10 mouse cellular contexts compared by ENCODE assay signal in genomic region chr5:125466483-125466882, GRCm38 (mm10). TPM values are rescaled to one million over a fixed set of nuclear protein-coding genes. Genes with fewer than 3 reads are reported as not detected.
DNase-seq lines count a peak whose midpoint lies in the region; ATAC-seq and TF ChIP-seq lines count a peak whose summit lies in the region.
"Had no signal": no experiment of that assay in that cellular context is flagged by ENCODE, and none has a peak within 500 bp of the region (broad histone marks: within the 10 kb centered on the region; RNA-seq: fewer than 3 reads in every experiment).

No protein-coding gene starts in this region.

- H3K9ac ChIP-seq in hindbrain, embryonic 15.5 days: no peak overlapping the region
- H3K9ac ChIP-seq in hindbrain, embryonic 11.5 days (ENCODE audit: low read depth, low read length): no peak overlapping the region
- no peak overlapping the region for H3K9ac ChIP-seq in forebrain, embryonic 15.5 days (replicated peaks)
- no peak overlapping the region for H3K9ac ChIP-seq in liver, embryonic 16.5 days (ENCODE audit: low read depth, low read length)

- intact Hi-C loops in left cerebral cortex, postnatal 25 days (cut with DNase I): no loop called here
- intact Hi-C loops in heart, postnatal 14 days (cut with DNase I): no loop called here

- no peak for TF ChIP-seq CTCF in E14TG2a.4 (conservative IDR thresholded peaks at IDR 0.05; ENCODE audit: low read length)

- WGBS in hindbrain, embryonic 15.5 days: 91% methylated on average over 5 of the region's 5 CpGs
- WGBS in hindbrain, embryonic 11.5 days: 92% methylated on average over 5 of the region's 5 CpGs
- WGBS in forebrain, embryonic 15.5 days: 91% methylated on average over 5 of the region's 5 CpGs
- WGBS in liver, embryonic 16.5 days (ENCODE audit: insufficient replicate concordance): 79% methylated on average over 5 of the region's 5 CpGs

- no peaks in the 10 kb centered on the region for H3K36me3 ChIP-seq in hindbrain, embryonic 15.5 days
- no peaks in the 10 kb centered on the region for H3K36me3 ChIP-seq in hindbrain, embryonic 11.5 days (ENCODE audit: control insufficient read depth, insufficient read depth, low read length)
- H3K36me3 ChIP-seq in E14TG2a.4 (ENCODE audit: insufficient read depth, low read length): no peaks in the 10 kb centered on the region
- no peaks in the 10 kb centered on the region for H3K36me3 ChIP-seq in forebrain, embryonic 15.5 days
- no peaks in the 10 kb centered on the region for H3K36me3 ChIP-seq in liver, embryonic 16.5 days (ENCODE audit: control insufficient read depth, insufficient read depth)

- no peak overlapping the region; the same call in 1 of the 2 replicates for H3K4me3 ChIP-seq in hindbrain, embryonic 15.5 days
- H3K4me3 ChIP-seq in hindbrain, embryonic 11.5 days (ENCODE audit: low read depth, low read length): no peak overlapping the region
- peak overlapping the region; percentile 39 for H3K4me3 ChIP-seq in E14TG2a.4 (replicated peaks; ENCODE audit: low read length)
- peak overlapping the region; percentile 35; the same call in 1 of the 2 replicates for H3K4me3 ChIP-seq in forebrain, embryonic 15.5 days
- peak overlapping the region; percentile 42; the same call in 1 of the 2 replicates for H3K4me3 ChIP-seq in liver, embryonic 16.5 days (ENCODE audit: low read depth, low read length)

- ATAC-seq in hindbrain, embryonic 15.5 days (ENCODE audit: low FRiP score, low read depth): no peak
- ATAC-seq in hindbrain, embryonic 11.5 days (ENCODE audit: low FRiP score): no peak
- ATAC-seq in forebrain, embryonic 15.5 days (replicated peaks): no peak
- ATAC-seq in liver, embryonic 16.5 days (ENCODE audit: low read depth): no peak

- no peaks in the 10 kb centered on the region for H3K9me3 ChIP-seq in hindbrain, embryonic 15.5 days
- H3K9me3 ChIP-seq in hindbrain, embryonic 11.5 days (ENCODE audit: control insufficient read depth, low read length): no peaks in the 10 kb centered on the region
- no peaks in the 10 kb centered on the region for H3K9me3 ChIP-seq in E14TG2a.4 (ENCODE audit: low read length)
- H3K9me3 ChIP-seq in forebrain, embryonic 15.5 days: no peaks in the 10 kb centered on the region
- H3K9me3 ChIP-seq in liver, embryonic 16.5 days (replicated peaks; ENCODE audit: control insufficient read depth, low read length): no peaks in the 10 kb centered on the region

- DNase-seq in hindbrain, embryonic 11.5 days (ENCODE audit: low spot score): no peak
- DNase-seq in layer of hippocampus, adult 9-10 months (ENCODE audit: low spot score): no peak
- no peak for DNase-seq in left cerebral cortex, postnatal 25 days (ENCODE audit: low spot score in 2 of 2)
- DNase-seq in heart, postnatal 14 days: no peak
- DNase-seq: heart, postnatal 10 days; spleen, adult 18-20 months had no signal

- H3K27ac ChIP-seq in hindbrain, embryonic 15.5 days (replicated peaks): peak overlapping the region; percentile 80
- no peak overlapping the region for H3K27ac ChIP-seq in hindbrain, embryonic 11.5 days (ENCODE audit: low read depth, low read length)
- H3K27ac ChIP-seq in forebrain, embryonic 15.5 days (replicated peaks): no peak overlapping the region
- H3K27ac ChIP-seq in liver, embryonic 16.5 days (ENCODE audit: low read length): peak overlapping the region; percentile 35; the same call in 1 of the 2 replicates

- peak overlapping the region; percentile 57; the same call in 1 of the 2 replicates for H3K4me2 ChIP-seq in hindbrain, embryonic 15.5 days
- no peak overlapping the region for H3K4me2 ChIP-seq in hindbrain, embryonic 11.5 days (replicated peaks; ENCODE audit: low read depth, low read length)
- no peak overlapping the region for H3K4me2 ChIP-seq in forebrain, embryonic 15.5 days (replicated peaks)
- peak overlapping the region; percentile 49; the same call in 1 of the 2 replicates for H3K4me2 ChIP-seq in liver, embryonic 16.5 days (ENCODE audit: low read depth, low read length)

- H3K27me3 ChIP-seq in hindbrain, embryonic 15.5 days: no peaks in the 10 kb centered on the region
- H3K27me3 ChIP-seq in hindbrain, embryonic 11.5 days (ENCODE audit: control insufficient read depth, insufficient read depth, low read length): no peaks in the 10 kb centered on the region
- no peaks in the 10 kb centered on the region for H3K27me3 ChIP-seq in E14TG2a.4 (ENCODE audit: insufficient read depth, low read length)
- H3K27me3 ChIP-seq in forebrain, embryonic 15.5 days: no peaks in the 10 kb centered on the region
- H3K27me3 ChIP-seq in liver, embryonic 16.5 days (ENCODE audit: control insufficient read depth, insufficient read depth, low read depth, low read length): no peaks in the 10 kb centered on the region

- H3K4me1 ChIP-seq in hindbrain, embryonic 15.5 days (replicated peaks): peaks cover 6% of the 10 kb centered on the region; the same call in 1 of the 2 replicates
- no peaks in the 10 kb centered on the region for H3K4me1 ChIP-seq in hindbrain, embryonic 11.5 days (replicated peaks; ENCODE audit: control insufficient read depth, insufficient read depth, low read length)
- peaks cover 46% of the 10 kb centered on the region for H3K4me1 ChIP-seq in E14TG2a.4 (replicated peaks; ENCODE audit: low read depth, low read length)
- peaks cover 6% of the 10 kb centered on the region for H3K4me1 ChIP-seq in forebrain, embryonic 15.5 days
- H3K4me1 ChIP-seq in liver, embryonic 16.5 days (ENCODE audit: control insufficient read depth, low read depth, low read length): peaks cover 21% of the 10 kb centered on the region

RNA-seq across cellular contexts. Expression of gene Aacs, which starts 9.1 kb away (rescaled TPM):
- polyA plus RNA-seq in hindbrain, embryonic 15.5 days (2015; fragmentation: Nextera tagmentation; extraction: Ambion mirVana): 104 and 106 TPM in 2 replicates
- 48.6 and 50.1 TPM in 2 replicates for polyA plus RNA-seq in hindbrain, embryonic 11.5 days (2014; fragmentation: Nextera tagmentation; extraction: Ambion mirVana)
- polyA plus RNA-seq in forebrain, embryonic 15.5 days (2015; fragmentation: Nextera tagmentation; extraction: Ambion mirVana): 81.1 and 82.4 TPM in 2 replicates
- polyA plus RNA-seq in liver, embryonic 16.5 days (2015; fragmentation: Nextera tagmentation; extraction: Ambion mirVana): 16.6 and 20.6 TPM in 2 replicates
- total RNA-seq in left cerebral cortex, postnatal 25 days (2021): 10 to 100 TPM; 43.0 to 52.1 TPM
- 1 to 10 TPM; 4.0 to 4.8 TPM for total RNA-seq in heart, postnatal 14 days (2021)

RNA-seq across cellular contexts. Expression of gene Bri3bp, which starts 25.1 kb away (rescaled TPM):
- 39.4 and 42.8 TPM in 2 replicates for polyA plus RNA-seq in hindbrain, embryonic 15.5 days (2015; fragmentation: Nextera tagmentation; extraction: Ambion mirVana)
- polyA plus RNA-seq in hindbrain, embryonic 11.5 days (2014; fragmentation: Nextera tagmentation; extraction: Ambion mirVana): 30.1 and 30.8 TPM in 2 replicates
- 35.9 and 38.0 TPM in 2 replicates for polyA plus RNA-seq in forebrain, embryonic 15.5 days (2015; fragmentation: Nextera tagmentation; extraction: Ambion mirVana)
- polyA plus RNA-seq in liver, embryonic 16.5 days (2015; fragmentation: Nextera tagmentation; extraction: Ambion mirVana): 18.4 and 20.3 TPM in 2 replicates
- 10 to 100 TPM; 92.5 to 95.3 TPM for total RNA-seq in left cerebral cortex, postnatal 25 days (2021)
- 10 to 100 TPM; 48.0 to 62.4 TPM for total RNA-seq in heart, postnatal 14 days (2021)

RNA-seq across cellular contexts. Expression of gene Dhx37, which starts 32.6 kb away (rescaled TPM):
- polyA plus RNA-seq in hindbrain, embryonic 15.5 days (2015; fragmentation: Nextera tagmentation; extraction: Ambion mirVana): 10.9 and 11.6 TPM in 2 replicates
- 10.4 and 12.5 TPM in 2 replicates for polyA plus RNA-seq in hindbrain, embryonic 11.5 days (2014; fragmentation: Nextera tagmentation; extraction: Ambion mirVana)
- polyA plus RNA-seq in forebrain, embryonic 15.5 days (2015; fragmentation: Nextera tagmentation; extraction: Ambion mirVana): 11.3 and 13.4 TPM in 2 replicates
- 4.0 and 4.2 TPM in 2 replicates for polyA plus RNA-seq in liver, embryonic 16.5 days (2015; fragmentation: Nextera tagmentation; extraction: Ambion mirVana)
- 10 to 100 TPM; 11.4 to 15.2 TPM for total RNA-seq in left cerebral cortex, postnatal 25 days (2021)
- total RNA-seq in heart, postnatal 14 days (2021): 10 to 100 TPM; 10.8 to 11.5 TPM

Comparison
In these comparisons a context has a peak if more than half of its experiments do, and no peak if none do; other contexts are left out.
1. H3K27ac ChIP-seq: peak in hindbrain, embryonic 15.5 days (single experiment) and liver, embryonic 16.5 days (single experiment); none in hindbrain, embryonic 11.5 days (single experiment) and forebrain, embryonic 15.5 days (single experiment).
2. H3K4me2 ChIP-seq: peak in hindbrain, embryonic 15.5 days (single experiment) and liver, embryonic 16.5 days (single experiment); none in hindbrain, embryonic 11.5 days (single experiment) and forebrain, embryonic 15.5 days (single experiment).
3. H3K4me3 ChIP-seq: peak in E14TG2a.4 (single experiment), forebrain, embryonic 15.5 days (single experiment) and liver, embryonic 16.5 days (single experiment); none in hindbrain, embryonic 15.5 days (single experiment) and hindbrain, embryonic 11.5 days (single experiment).